In genomic region chr11:114671147-114671546, GRCm38 (mm10) we compare ENCODE assay signal across 14 mouse cellular contexts. TPM values are rescaled to one million over a fixed set of nuclear protein-coding genes. Genes with fewer than 3 reads are reported as not detected.
DNase-seq lines count a peak whose midpoint lies in the region; ATAC-seq and TF ChIP-seq lines count a peak whose summit lies in the region.
"Had no signal": no experiment of that assay in that cellular context is flagged by ENCODE, and none has a peak within 500 bp of the region (broad histone marks: within the 10 kb centered on the region; RNA-seq: fewer than 3 reads in every experiment).

No protein-coding gene starts in this region.

- peaks cover 42% of the 10 kb centered on the region for H3K36me3 ChIP-seq in heart, embryonic 13.5 days
- H3K36me3 ChIP-seq in liver, embryonic 12.5 days: peaks cover 46% of the 10 kb centered on the region
- H3K36me3 ChIP-seq in liver, postnatal 0 days (replicated peaks; ENCODE audit: insufficient read depth, low read length): peaks cover 36% of the 10 kb centered on the region
- peaks cover 9 to 14% of the 10 kb centered on the region in 2 experiments for H3K36me3 ChIP-seq in MEL (ENCODE audit: control insufficient read depth in 1 of 2, insufficient read depth in 2 of 2, low read length in 2 of 2)
- peaks cover 28% of the 10 kb centered on the region for H3K36me3 ChIP-seq in small intestine, adult 2 months (ENCODE audit: control insufficient read depth, insufficient read depth, low read length)

- ATAC-seq in heart, embryonic 13.5 days (ENCODE audit: extremely low read depth, insufficient number of reproducible peaks, low FRiP score, low TSS enrichment): no peak
- no peak for ATAC-seq in liver, embryonic 12.5 days
- ATAC-seq in liver, postnatal 0 days: no peak
- ATAC-seq: inflammation-experienced regulatory T-cells, adult 6 months; Patski had no signal

- no peak for DNase-seq in heart, postnatal 10 days
- DNase-seq in liver, postnatal 0 days: no peak
- DNase-seq in MEL (ENCODE audit: low read depth, low spot score): peak; percentile 26
- no peak for DNase-seq in embryo, embryonic 11 days
- DNase-seq: cerebellum, adult 2 months; kidney, postnatal 14 days; lung, adult 2 months had no signal

- H3K4me2 ChIP-seq in heart, embryonic 13.5 days: peak overlapping the region; percentile 91; the same call in 1 of the 2 replicates
- peak overlapping the region; percentile 75 for H3K4me2 ChIP-seq in liver, embryonic 12.5 days
- H3K4me2 ChIP-seq in liver, postnatal 0 days (ENCODE audit: low read depth, low read length): no peak overlapping the region

- TF ChIP-seq RAD21 in MEL (IDR thresholded peaks at IDR 0.05; ENCODE audit: low read depth, low read length): no peak

- H3K79me2 ChIP-seq in MEL (ENCODE audit: control insufficient read depth, insufficient read depth, low read length, poor library complexity): peaks cover 26% of the 10 kb centered on the region

- H3K27ac ChIP-seq in heart, embryonic 13.5 days (replicated peaks): no peak overlapping the region
- H3K27ac ChIP-seq in liver, embryonic 12.5 days: peak overlapping the region; percentile 84; the same call in 1 of the 2 replicates
- no peak overlapping the region for H3K27ac ChIP-seq in liver, postnatal 0 days (ENCODE audit: low read depth)
- peak overlapping the region; percentile 78; the same call in 1 of the 2 replicates for H3K27ac ChIP-seq in MEL (ENCODE audit: control insufficient read depth, low read depth, low read length)
- H3K27ac ChIP-seq in small intestine, adult 2 months (ENCODE audit: insufficient read depth, low read depth, low read length): peak overlapping the region; percentile 53

- H3K4me3 ChIP-seq in heart, embryonic 13.5 days: peak overlapping the region; percentile 96; the same call in 1 of the 2 replicates
- H3K4me3 ChIP-seq in liver, embryonic 12.5 days: peak overlapping the region; percentile 85; the same call in 1 of the 2 replicates
- no peak overlapping the region for H3K4me3 ChIP-seq in liver, postnatal 0 days (ENCODE audit: low read depth, low read length)
- no peak overlapping the region for H3K4me3 ChIP-seq in MEL (ENCODE audit: control insufficient read depth in 1 of 2, insufficient read depth in 1 of 2, low read depth in 2 of 2, low read length in 2 of 2)
- H3K4me3 ChIP-seq in small intestine, adult 2 months (ENCODE audit: low read depth, low read length): no peak overlapping the region

- 0 out of 4 replicates have a peak, but pooled peaks of 1 of the 2 experiments have one; percentile 2 for TF ChIP-seq POLR2A in MEL (IDR thresholded peaks at IDR 0.05; ENCODE audit: control insufficient read depth in 1 of 2, insufficient read depth in 1 of 2, low read depth in 1 of 2, low read length in 2 of 2, poor library complexity in 1 of 2)
- no peak for TF ChIP-seq POLR2A in small intestine, adult 2 months (IDR thresholded peaks at IDR 0.05; ENCODE audit: low read depth, low read length)

- peaks cover 29% of the 10 kb centered on the region for H3K4me1 ChIP-seq in heart, embryonic 13.5 days
- H3K4me1 ChIP-seq in liver, embryonic 12.5 days: peaks cover 69% of the 10 kb centered on the region
- H3K4me1 ChIP-seq in liver, postnatal 0 days (ENCODE audit: insufficient read depth): peaks cover 25% of the 10 kb centered on the region
- H3K4me1 ChIP-seq in MEL (ENCODE audit: control insufficient read depth in 1 of 2, insufficient read depth in 2 of 2, low read length in 2 of 2): peaks cover 4 to 11% of the 10 kb centered on the region in 2 experiments; a peak in 3 of 4 replicates
- H3K4me1 ChIP-seq in small intestine, adult 2 months (ENCODE audit: control insufficient read depth, insufficient read depth, insufficient read length, low read length): peaks cover 31% of the 10 kb centered on the region

- TF ChIP-seq CTCF in liver, postnatal 0 days (IDR thresholded peaks at IDR 0.05; ENCODE audit: low read depth): no peak
- no peak for TF ChIP-seq CTCF in MEL (IDR thresholded peaks at IDR 0.05 in 2 of 3, conservative IDR thresholded peaks at IDR 0.05 in 1 of 3; ENCODE audit: control insufficient read depth in 1 of 3, insufficient read depth in 1 of 3, low read depth in 2 of 3, low read length in 3 of 3, poor library complexity in 1 of 3, severe bottlenecking in 1 of 3)
- TF ChIP-seq CTCF in small intestine, adult 2 months (IDR thresholded peaks at IDR 0.05; ENCODE audit: extremely low read depth, insufficient read length, insufficient replicate concordance, low read depth, low read length): no peak

- no peak for TF ChIP-seq EP300 in liver, postnatal 0 days (IDR thresholded peaks at IDR 0.05; ENCODE audit: low read depth)
- no peak for TF ChIP-seq EP300 in MEL (IDR thresholded peaks at IDR 0.05; ENCODE audit: low read depth in 1 of 2, low read length in 2 of 2)

- intact Hi-C loops in heart, postnatal 10 days (cut with DNase I): loop anchor here (5.0 to 10.0 kb wide), 2 partner anchors 116 to 244 kb away; no protein-coding TSS in a partner anchor

- no peaks in the 10 kb centered on the region for H3K9me3 ChIP-seq in heart, embryonic 13.5 days
- no peaks in the 10 kb centered on the region for H3K9me3 ChIP-seq in liver, embryonic 12.5 days (replicated peaks)
- no peaks in the 10 kb centered on the region for H3K9me3 ChIP-seq in liver, postnatal 0 days (ENCODE audit: low read length)
- H3K9me3 ChIP-seq in MEL (replicated peaks; ENCODE audit: insufficient read depth, low read length): no peaks in the 10 kb centered on the region

- peak overlapping the region; percentile 97; the same call in 1 of the 2 replicates for H3K9ac ChIP-seq in heart, embryonic 13.5 days
- H3K9ac ChIP-seq in liver, embryonic 12.5 days: peak overlapping the region; percentile 89; the same call in 1 of the 2 replicates
- H3K9ac ChIP-seq in liver, postnatal 0 days (replicated peaks): no peak overlapping the region
- no peak overlapping the region for H3K9ac ChIP-seq in MEL (ENCODE audit: control insufficient read depth, low read depth, low read length, poor library complexity, severe bottlenecking)

- peaks cover 14% of the 10 kb centered on the region for H3K27me3 ChIP-seq in heart, embryonic 13.5 days (replicated peaks)
- peaks cover 15% of the 10 kb centered on the region for H3K27me3 ChIP-seq in liver, embryonic 12.5 days (replicated peaks)
- no peaks in the 10 kb centered on the region for H3K27me3 ChIP-seq in liver, postnatal 0 days (ENCODE audit: insufficient read depth, low read length)
- H3K27me3 ChIP-seq in MEL (ENCODE audit: control insufficient read depth in 1 of 2, insufficient read depth in 2 of 2, low read length in 2 of 2): no peaks in the 10 kb centered on the region
- H3K27me3 ChIP-seq in small intestine, adult 2 months (ENCODE audit: control insufficient read depth, insufficient read depth, low read length): no peaks in the 10 kb centered on the region
- H3K27me3 ChIP-seq: Patski had no signal

- 87% methylated on average over 5 of the region's 5 CpGs for WGBS in heart, embryonic 13.5 days
- WGBS in liver, embryonic 12.5 days (ENCODE audit: insufficient replicate concordance): 84% methylated on average over 5 of the region's 5 CpGs
- 75% methylated on average over 5 of the region's 5 CpGs for WGBS in liver, postnatal 0 days (ENCODE audit: insufficient replicate concordance)
- WGBS in small intestine, adult 2 months: 47% methylated on average over 5 of the region's 5 CpGs

TF ChIP-seq in MEL, 35 proteins besides CTCF, POLR2A, EP300 and RAD21:
- 0 out of 2 replicates have a peak, but pooled peaks have one; percentile 9 for TF ChIP-seq E2F4 (IDR thresholded peaks at IDR 0.05; ENCODE audit: borderline replicate concordance, low read depth, low read length)
- TF ChIP-seq BHLHE40 (IDR thresholded peaks at IDR 0.05; ENCODE audit: borderline replicate concordance, low read depth, low read length): 0 out of 2 replicates have a peak, but pooled peaks have one; percentile 8
- no peak for TF ChIP-seq USF1 (IDR thresholded peaks at IDR 0.05; ENCODE audit: low read depth, low read length)
- 0 out of 2 replicates have a peak, but pooled peaks have one; percentile 68 for TF ChIP-seq CHD1 (IDR thresholded peaks at IDR 0.05; ENCODE audit: low read depth, low read length)
- no peak for TF ChIP-seq POLR2AphosphoS5 (IDR thresholded peaks at IDR 0.05; ENCODE audit: borderline replicate concordance, low read depth, low read length)
- TF ChIP-seq TCF12 (IDR thresholded peaks at IDR 0.05; ENCODE audit: low read depth, low read length): no peak
- peak; percentile 72; the same call in 1 of the 2 replicates for TF ChIP-seq ZMIZ1 (IDR thresholded peaks at IDR 0.05; ENCODE audit: low read depth, low read length)

RNA-seq across cellular contexts. Expression of gene Rpl38, which starts 2.8 kb away (rescaled TPM):
- 754 and 817 TPM in 2 replicates for polyA plus RNA-seq in heart, embryonic 13.5 days (2015; fragmentation: Nextera tagmentation; extraction: Ambion mirVana)
- 100 to 1,000 TPM; 771 to 825 TPM for total RNA-seq in heart, postnatal 10 days (2021)
- polyA plus RNA-seq in liver, embryonic 12.5 days (2016; fragmentation: Nextera tagmentation; extraction: Ambion mirVana): 1,173 and 1,181 TPM in 2 replicates
- polyA plus RNA-seq in liver, postnatal 0 days (2015; fragmentation: Nextera tagmentation; extraction: Ambion mirVana): 793 and 837 TPM in 2 replicates
- 4,892 and 5,142 TPM in 2 replicates for total RNA-seq in MEL (2012; rRNA removed)
- polyA plus RNA-seq in MEL (2012; ENCODE audit: insufficient read depth in 1 of 2, insufficient read length in 2 of 2, low read depth in 1 of 2, low replicate concordance in 2 of 2, missing spikeins in 1 of 2): 1,000 to 10,000 TPM in 1 of 2 experiments, 100 to 1,000 TPM in 1; 851 to 1,236 TPM
- polyA plus RNA-seq in small intestine, adult 2 months (2012; rRNA removed): 103 and 130 TPM in 2 replicates

RNA-seq across cellular contexts. Expression of gene Ttyh2, which starts 4.1 kb away (rescaled TPM):
- 7.5 and 7.7 TPM in 2 replicates for polyA plus RNA-seq in heart, embryonic 13.5 days (2015; fragmentation: Nextera tagmentation; extraction: Ambion mirVana)
- total RNA-seq in heart, postnatal 10 days (2021): 10 to 100 TPM; 25.2 to 26.3 TPM
- 5.6 and 6.1 TPM in 2 replicates for polyA plus RNA-seq in liver, embryonic 12.5 days (2016; fragmentation: Nextera tagmentation; extraction: Ambion mirVana)
- polyA plus RNA-seq in liver, postnatal 0 days (2015; fragmentation: Nextera tagmentation; extraction: Ambion mirVana): 22.1 and 23.7 TPM in 2 replicates
- 9.7 and 10.4 TPM in 2 replicates for total RNA-seq in MEL (2012; rRNA removed)
- polyA plus RNA-seq in MEL (2012; ENCODE audit: insufficient read depth in 1 of 2, insufficient read length in 2 of 2, low read depth in 1 of 2, low replicate concordance in 2 of 2, missing spikeins in 1 of 2): 1 to 10 TPM in 1 of 2 experiments, not detected in 1; 7.2 TPM
- polyA plus RNA-seq in small intestine, adult 2 months (2012; rRNA removed): 63.4 and 130 TPM in 2 replicates

RNA-seq across cellular contexts. Expression of gene Dnaic2, which starts 56.1 kb away (rescaled TPM):
- 0.13 and 0.36 TPM in 2 replicates for polyA plus RNA-seq in heart, embryonic 13.5 days (2015; fragmentation: Nextera tagmentation; extraction: Ambion mirVana)
- total RNA-seq in heart, postnatal 10 days (2021): under 1 TPM; 0.55 to 0.57 TPM
- 0.05 TPM in 1 of 2 replicates, not detected in the other for polyA plus RNA-seq in liver, embryonic 12.5 days (2016; fragmentation: Nextera tagmentation; extraction: Ambion mirVana)
- polyA plus RNA-seq in liver, postnatal 0 days (2015; fragmentation: Nextera tagmentation; extraction: Ambion mirVana): 0.13 TPM in 1 of 2 replicates, not detected in the other
- total RNA-seq in MEL (2012; rRNA removed): not detected in 2 replicates
- polyA plus RNA-seq in MEL (2012; ENCODE audit: insufficient read depth in 1 of 2, insufficient read length in 2 of 2, low read depth in 1 of 2, low replicate concordance in 2 of 2, missing spikeins in 1 of 2): not detected
- 0.30 and 0.56 TPM in 2 replicates for polyA plus RNA-seq in small intestine, adult 2 months (2012; rRNA removed)
- total RNA-seq: monocyte, adult 5-6 weeks had no signal
- polyA plus RNA-seq: inflammation-experienced regulatory T-cells, adult 6 months; macrophage had no signal

Comparison
In these comparisons a context has a peak if more than half of its experiments do, and no peak if none do; other contexts are left out.
1. H3K27ac ChIP-seq: peak in liver, embryonic 12.5 days (single experiment), MEL (single experiment) and small intestine, adult 2 months (single experiment); none in heart, embryonic 13.5 days (single experiment) and liver, postnatal 0 days (single experiment).
2. H3K4me3 ChIP-seq: peak in heart, embryonic 13.5 days (single experiment) and liver, embryonic 12.5 days (single experiment); none in liver, postnatal 0 days (single experiment), MEL (0 of 2) and small intestine, adult 2 months (single experiment).
3. H3K9ac ChIP-seq: peak in heart, embryonic 13.5 days (single experiment) and liver, embryonic 12.5 days (single experiment); none in liver, postnatal 0 days (single experiment) and MEL (single experiment).